Mouse (Mus musculus): Measurements from ENCODE around the gene Lrrc20. TPM values are rescaled to one million over a fixed set of nuclear protein-coding genes. Genes with fewer than 3 reads are reported as not detected.

The Lrrc20 gene
- polyA plus RNA-seq, 1 experiment = 10.9 TPM

GRCm38 (mm10) chr10:61466873-61467272 is 8.7 kb upstream of the Lrrc20 start:
- TF ChIP-seq CTCF (IDR thresholded peaks at IDR 0.05; ENCODE audit: borderline replicate concordance, control insufficient read depth, extremely low read depth, insufficient read depth, low read length, poor library complexity) = no peak
- no peak for TF ChIP-seq POLR2A (IDR thresholded peaks at IDR 0.05; ENCODE audit: control insufficient read depth, extremely low read depth, insufficient read depth, low read length, poor library complexity)
- no peaks in the 10 kb centered on the region for H3K27me3 ChIP-seq (ENCODE audit: control insufficient read depth, insufficient read depth, low read length)
- H3K4me3 ChIP-seq (ENCODE audit: control insufficient read depth, insufficient read depth, low read length) = no peak overlapping the region
- no peak overlapping the region for H3K27ac ChIP-seq (ENCODE audit: control insufficient read depth, insufficient read depth, low read length)
- H3K36me3 ChIP-seq (ENCODE audit: control insufficient read depth, insufficient read depth, low read length) = no peaks in the 10 kb centered on the region
- no peak for DNase-seq
- no peaks in the 10 kb centered on the region for H3K4me1 ChIP-seq (replicated peaks; ENCODE audit: control insufficient read depth, insufficient read depth, low read length)
- 27% methylated on average over 5 of the region's 5 CpGs for WGBS

GRCm38 (mm10) chr10:61468900-61469299 is 6.7 kb upstream of the Lrrc20 start:
- no peak overlapping the region for H3K4me3 ChIP-seq (ENCODE audit: control insufficient read depth, insufficient read depth, low read length)
- TF ChIP-seq POLR2A (IDR thresholded peaks at IDR 0.05; ENCODE audit: control insufficient read depth, extremely low read depth, insufficient read depth, low read length, poor library complexity) = no peak
- no peak for TF ChIP-seq CTCF (IDR thresholded peaks at IDR 0.05; ENCODE audit: borderline replicate concordance, control insufficient read depth, extremely low read depth, insufficient read depth, low read length, poor library complexity)
- no peaks in the 10 kb centered on the region for H3K27me3 ChIP-seq (ENCODE audit: control insufficient read depth, insufficient read depth, low read length)
- H3K27ac ChIP-seq (ENCODE audit: control insufficient read depth, insufficient read depth, low read length) = no peak overlapping the region
- DNase-seq = no peak
- WGBS = 62% methylated on average over 7 of the region's 7 CpGs
- H3K36me3 ChIP-seq (ENCODE audit: control insufficient read depth, insufficient read depth, low read length) = no peaks in the 10 kb centered on the region
- no peaks in the 10 kb centered on the region for H3K4me1 ChIP-seq (replicated peaks; ENCODE audit: control insufficient read depth, insufficient read depth, low read length)

GRCm38 (mm10) chr10:61473640-61474039 is 2.0 kb upstream of the Lrrc20 start:
- no peak for DNase-seq
- 93% methylated on average over 3 of the region's 3 CpGs for WGBS
- TF ChIP-seq CTCF (IDR thresholded peaks at IDR 0.05; ENCODE audit: borderline replicate concordance, control insufficient read depth, extremely low read depth, insufficient read depth, low read length, poor library complexity) = no peak
- TF ChIP-seq POLR2A (IDR thresholded peaks at IDR 0.05; ENCODE audit: control insufficient read depth, extremely low read depth, insufficient read depth, low read length, poor library complexity) = no peak
- Histone ChIP-seq H3K4me1 (replicated peaks; ENCODE audit: control insufficient read depth, insufficient read depth, low read length) (peaks cover 9% of the 10 kb centered on the region), H3K27ac (ENCODE audit: control insufficient read depth, insufficient read depth, low read length) (no peak overlapping the region), H3K36me3 (ENCODE audit: control insufficient read depth, insufficient read depth, low read length) (no peaks in the 10 kb centered on the region), H3K27me3 (ENCODE audit: control insufficient read depth, insufficient read depth, low read length) (no peaks in the 10 kb centered on the region), H3K4me3 (ENCODE audit: control insufficient read depth, insufficient read depth, low read length) (no peak overlapping the region)

GRCm38 (mm10) chr10:61474344-61474743 is 1.3 kb upstream of the Lrrc20 start:
- DNase-seq = no peak
- H3K36me3 ChIP-seq (ENCODE audit: control insufficient read depth, insufficient read depth, low read length) = no peaks in the 10 kb centered on the region
- no peak overlapping the region for H3K27ac ChIP-seq (ENCODE audit: control insufficient read depth, insufficient read depth, low read length)
- TF ChIP-seq CTCF (IDR thresholded peaks at IDR 0.05; ENCODE audit: borderline replicate concordance, control insufficient read depth, extremely low read depth, insufficient read depth, low read length, poor library complexity) = no peak
- TF ChIP-seq POLR2A (IDR thresholded peaks at IDR 0.05; ENCODE audit: control insufficient read depth, extremely low read depth, insufficient read depth, low read length, poor library complexity) = no peak
- H3K4me3 ChIP-seq (ENCODE audit: control insufficient read depth, insufficient read depth, low read length) = no peak overlapping the region
- 71% methylated on average over 1 of the region's 1 CpGs for WGBS
- no peaks in the 10 kb centered on the region for H3K27me3 ChIP-seq (ENCODE audit: control insufficient read depth, insufficient read depth, low read length)
- H3K4me1 ChIP-seq (replicated peaks; ENCODE audit: control insufficient read depth, insufficient read depth, low read length) = peaks cover 9% of the 10 kb centered on the region

GRCm38 (mm10) chr10:61476440-61477165 is 1.0 kb downstream of the Lrrc20 start:
- Histone ChIP-seq H3K27ac (ENCODE audit: control insufficient read depth, insufficient read depth, low read length) (no peak overlapping the region), H3K36me3 (ENCODE audit: control insufficient read depth, insufficient read depth, low read length) (no peaks in the 10 kb centered on the region), H3K4me3 (ENCODE audit: control insufficient read depth, insufficient read depth, low read length) (peak overlapping the region; percentile 82), H3K27me3 (ENCODE audit: control insufficient read depth, insufficient read depth, low read length) (no peaks in the 10 kb centered on the region), H3K4me1 (replicated peaks; ENCODE audit: control insufficient read depth, insufficient read depth, low read length) (peaks cover 9% of the 10 kb centered on the region)
- DNase-seq = no peak
- TF ChIP-seq CTCF (IDR thresholded peaks at IDR 0.05; ENCODE audit: borderline replicate concordance, control insufficient read depth, extremely low read depth, insufficient read depth, low read length, poor library complexity) = no peak
- 13% methylated on average over 15 of the region's 15 CpGs for WGBS

GRCm38 (mm10) chr10:61479461-61479860 is 3.9 kb downstream of the Lrrc20 start:
- peaks cover 9% of the 10 kb centered on the region for H3K4me1 ChIP-seq (replicated peaks; ENCODE audit: control insufficient read depth, insufficient read depth, low read length)
- H3K27ac ChIP-seq (ENCODE audit: control insufficient read depth, insufficient read depth, low read length) = no peak overlapping the region
- WGBS = 97% methylated on average over 10 of the region's 10 CpGs
- H3K36me3 ChIP-seq (ENCODE audit: control insufficient read depth, insufficient read depth, low read length) = no peaks in the 10 kb centered on the region
- no peak overlapping the region for H3K4me3 ChIP-seq (ENCODE audit: control insufficient read depth, insufficient read depth, low read length)
- TF ChIP-seq CTCF (IDR thresholded peaks at IDR 0.05; ENCODE audit: borderline replicate concordance, control insufficient read depth, extremely low read depth, insufficient read depth, low read length, poor library complexity) = no peak
- TF ChIP-seq POLR2A (IDR thresholded peaks at IDR 0.05; ENCODE audit: control insufficient read depth, extremely low read depth, insufficient read depth, low read length, poor library complexity) = no peak
- H3K27me3 ChIP-seq (ENCODE audit: control insufficient read depth, insufficient read depth, low read length) = no peaks in the 10 kb centered on the region
- DNase-seq = no peak

GRCm38 (mm10) chr10:61479927-61480326 is 4.3 kb downstream of the Lrrc20 start:
- Histone ChIP-seq H3K4me3 (ENCODE audit: control insufficient read depth, insufficient read depth, low read length) (no peak overlapping the region), H3K36me3 (ENCODE audit: control insufficient read depth, insufficient read depth, low read length) (no peaks in the 10 kb centered on the region), H3K27me3 (ENCODE audit: control insufficient read depth, insufficient read depth, low read length) (no peaks in the 10 kb centered on the region), H3K27ac (ENCODE audit: control insufficient read depth, insufficient read depth, low read length) (no peak overlapping the region), H3K4me1 (replicated peaks; ENCODE audit: control insufficient read depth, insufficient read depth, low read length) (peaks cover 9% of the 10 kb centered on the region)
- 97% methylated on average over 4 of the region's 4 CpGs for WGBS
- no peak for TF ChIP-seq POLR2A (IDR thresholded peaks at IDR 0.05; ENCODE audit: control insufficient read depth, extremely low read depth, insufficient read depth, low read length, poor library complexity)
- no peak for TF ChIP-seq CTCF (IDR thresholded peaks at IDR 0.05; ENCODE audit: borderline replicate concordance, control insufficient read depth, extremely low read depth, insufficient read depth, low read length, poor library complexity)
- DNase-seq = no peak
